Mouse (Mus musculus): ENCODE measurements around the gene Fam184b. TPM values are rescaled to one million over a fixed set of nuclear protein-coding genes. Genes with fewer than 3 reads are reported as not detected.

Fam184b gene
- total RNA-seq, 2 experiments from 2014 or later, result not detected

- no peak for ATAC-seq (ENCODE audit: poor library complexity, severe bottlenecking)
Observed at GRCm38 (mm10) chr5:45599056-45599455, 40.4 kb downstream of the Fam184b start.

GRCm38 (mm10) chr5:45595363-45596039 is 43.9 kb downstream of the Fam184b start:
- no peak for ATAC-seq (ENCODE audit: poor library complexity, severe bottlenecking)

GRCm38 (mm10) chr5:45593276-45593675 is 46.1 kb downstream of the Fam184b start:
- ATAC-seq (ENCODE audit: poor library complexity, severe bottlenecking), result no peak

- no peak for ATAC-seq (ENCODE audit: poor library complexity, severe bottlenecking)
Observed at GRCm38 (mm10) chr5:45590094-45590493, 49.3 kb downstream of the Fam184b start.

GRCm38 (mm10) chr5:45584601-45585000 is 54.8 kb downstream of the Fam184b start:
- ATAC-seq (ENCODE audit: poor library complexity, severe bottlenecking), result no peak

- ATAC-seq (ENCODE audit: poor library complexity, severe bottlenecking), result peak; percentile 72
Observed at GRCm38 (mm10) chr5:45580279-45580678, 59.1 kb downstream of the Fam184b start.

- no peak for ATAC-seq (ENCODE audit: poor library complexity, severe bottlenecking)
Observed at GRCm38 (mm10) chr5:45577376-45577775, 62.0 kb downstream of the Fam184b start.

GRCm38 (mm10) chr5:45576716-45577115 is 62.7 kb downstream of the Fam184b start:
- no peak for ATAC-seq (ENCODE audit: poor library complexity, severe bottlenecking)

GRCm38 (mm10) chr5:45572816-45573215 is 66.6 kb downstream of the Fam184b start:
- no peak for ATAC-seq (ENCODE audit: poor library complexity, severe bottlenecking)

GRCm38 (mm10) chr5:45565829-45566228 is 73.6 kb downstream of the Fam184b start:
- ATAC-seq (ENCODE audit: poor library complexity, severe bottlenecking), result no peak

- no peak for ATAC-seq (ENCODE audit: poor library complexity, severe bottlenecking)
Observed at GRCm38 (mm10) chr5:45564054-45564453, 75.4 kb downstream of the Fam184b start.

- ATAC-seq (ENCODE audit: poor library complexity, severe bottlenecking), result no peak
Observed at GRCm38 (mm10) chr5:45549586-45549985, 89.8 kb downstream of the Fam184b start.

- ATAC-seq (ENCODE audit: poor library complexity, severe bottlenecking), result no peak
Observed at GRCm38 (mm10) chr5:45543374-45543773, 96.0 kb downstream of the Fam184b start.

- ATAC-seq (ENCODE audit: poor library complexity, severe bottlenecking), result no peak
Observed at GRCm38 (mm10) chr5:45539502-45539901, 99.9 kb downstream of the Fam184b start.

GRCm38 (mm10) chr5:45535177-45535576 is 104.2 kb downstream of the Fam184b start:
- ATAC-seq (ENCODE audit: poor library complexity, severe bottlenecking), result no peak

GRCm38 (mm10) chr5:45534319-45535098 is 104.9 kb downstream of the Fam184b start:
- ATAC-seq (ENCODE audit: poor library complexity, severe bottlenecking), result peak; percentile 65

GRCm38 (mm10) chr5:45529696-45530095 is 109.7 kb downstream of the Fam184b start:
- no peak for ATAC-seq (ENCODE audit: poor library complexity, severe bottlenecking)

GRCm38 (mm10) chr5:45526338-45526737 is 113.1 kb downstream of the Fam184b start:
- peak; percentile 75 for ATAC-seq (ENCODE audit: poor library complexity, severe bottlenecking)

- no peak for ATAC-seq (ENCODE audit: poor library complexity, severe bottlenecking)
Observed at GRCm38 (mm10) chr5:45525101-45525500, 114.3 kb downstream of the Fam184b start.

- no peak for ATAC-seq (ENCODE audit: poor library complexity, severe bottlenecking)
Observed at GRCm38 (mm10) chr5:45521601-45522000, 117.8 kb downstream of the Fam184b start.

- no peak for ATAC-seq (ENCODE audit: poor library complexity, severe bottlenecking)
Observed at GRCm38 (mm10) chr5:45520809-45521110, 118.7 kb downstream of the Fam184b start.
